Mouse (Mus musculus): ENCODE measurements around the gene Rnf19b. TPM values are rescaled to one million over a fixed set of nuclear protein-coding genes. Genes with fewer than 3 reads are reported as not detected.

Rnf19b gene
- polyA plus RNA-seq (2014; fragmentation: Illumina TruSeq; extraction: RNeasy Lipid Tissue Mini Kit (QIAGEN cat#74804); ENCODE audit: low read depth, low replicate concordance), result 11.2 TPM

DNA sequence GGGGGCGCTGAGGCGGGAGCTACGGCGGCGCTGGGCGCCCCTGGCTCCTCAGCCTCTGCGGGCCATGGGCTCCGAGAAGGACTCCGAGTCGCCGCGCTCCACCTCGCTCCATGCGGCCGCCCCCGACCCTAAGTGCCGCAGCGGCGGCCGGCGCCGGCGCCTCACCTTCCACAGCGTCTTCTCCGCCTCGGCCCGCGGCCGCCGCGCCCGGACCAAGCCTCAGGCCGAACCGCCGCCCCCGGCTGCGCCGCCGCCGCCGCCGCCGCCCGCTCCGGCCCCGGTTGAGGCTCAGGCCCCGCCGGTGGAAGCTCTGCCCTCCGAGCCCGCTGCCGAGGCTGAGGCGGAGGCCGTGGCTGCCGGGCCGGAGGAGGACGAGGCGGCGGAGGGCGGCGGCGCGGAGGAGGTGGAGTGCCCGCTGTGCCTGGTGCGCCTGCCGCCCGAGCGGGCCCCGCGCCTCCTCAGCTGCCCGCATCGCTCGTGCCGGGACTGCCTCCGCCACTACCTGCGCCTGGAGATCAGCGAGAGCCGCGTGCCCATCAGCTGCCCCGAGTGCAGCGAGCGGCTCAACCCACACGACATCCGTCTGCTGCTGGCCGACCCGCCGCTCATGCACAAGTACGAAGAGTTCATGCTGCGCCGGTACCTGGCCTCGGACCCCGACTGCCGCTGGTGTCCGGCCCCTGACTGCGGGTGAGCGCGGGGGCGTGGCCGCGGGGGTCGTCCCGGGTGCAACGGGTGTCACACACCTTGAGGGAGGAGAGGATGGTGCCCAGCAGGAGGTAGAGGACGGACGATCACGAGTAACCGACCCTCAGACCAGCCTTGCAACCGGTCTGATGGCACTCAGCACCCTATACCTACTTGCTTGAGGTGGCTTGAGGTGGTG lies at the start of gene Rnf19b:
TSS of gene Rnf19b (plus strand) at position 65 of the 886 bp plus-strand sequence.

DNA sequence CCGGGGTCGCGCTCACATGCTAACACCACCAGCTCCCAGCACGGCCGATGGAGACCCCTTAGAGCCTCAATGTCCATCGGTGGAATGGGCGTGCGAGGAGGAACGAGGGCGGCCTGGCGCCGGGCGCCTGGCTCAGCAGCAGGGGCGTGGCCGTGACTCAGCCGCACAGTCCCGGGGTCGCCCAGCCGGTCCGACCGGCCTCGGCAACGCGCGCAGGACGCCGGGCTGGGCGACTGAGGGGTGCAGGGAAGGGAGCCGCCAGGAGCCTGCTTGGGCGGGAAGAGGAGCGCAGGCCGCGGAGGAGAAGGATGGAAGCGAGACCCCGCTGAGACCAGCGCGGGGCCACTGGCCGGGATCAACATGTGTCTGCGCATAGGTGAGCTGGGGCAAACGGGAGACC lies 47.3 kb downstream of the Rnf19b start, which contains the start of gene Tmem54:
TSS of gene Tmem54 (plus strand) at position 193 of the 400 bp plus-strand sequence.

DNA sequence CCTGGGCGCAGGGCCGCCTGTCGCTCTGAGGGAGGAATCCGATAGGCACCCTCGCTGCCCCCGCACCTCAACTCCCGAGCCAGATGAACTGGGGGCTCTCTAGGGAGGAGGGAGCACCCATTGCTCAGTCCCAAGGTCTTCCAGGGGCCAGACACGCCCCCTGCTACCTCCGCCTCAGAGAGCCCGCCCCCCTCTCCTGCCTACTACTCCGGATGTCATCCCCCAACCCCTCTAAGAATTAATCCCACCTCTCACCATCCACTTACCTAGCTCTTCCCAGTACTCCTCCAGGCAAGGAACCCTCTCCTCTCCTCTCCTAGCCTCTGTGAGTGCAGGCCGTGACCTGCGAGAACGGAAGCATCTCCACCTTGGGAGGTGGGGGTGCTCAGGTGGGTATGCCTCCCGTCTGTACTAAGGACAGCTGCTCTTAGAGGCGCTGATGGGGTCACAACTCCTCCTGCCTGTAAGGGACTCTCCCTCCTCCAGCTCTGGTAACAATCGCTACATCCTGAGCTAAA lies 63.6 kb downstream of the Rnf19b start, which contains the start of gene Hpca:
TSS of gene Hpca (minus strand) at position 468 of the 518 bp plus-strand sequence.

Other genes with a start within 250 kb of the Rnf19b start
- gene Trim62, start 174.7 kb upstream of the Rnf19b start, polyA plus RNA-seq (2014; fragmentation: Illumina TruSeq; extraction: RNeasy Lipid Tissue Mini Kit (QIAGEN cat#74804); ENCODE audit: low read depth, low replicate concordance), result 0.26 TPM
- gene Azin2, start 95.8 kb upstream of the Rnf19b start, polyA plus RNA-seq (2014; fragmentation: Illumina TruSeq; extraction: RNeasy Lipid Tissue Mini Kit (QIAGEN cat#74804); ENCODE audit: low read depth, low replicate concordance), result not detected
- gene Ak2, start 66.3 kb upstream of the Rnf19b start, polyA plus RNA-seq (2014; fragmentation: Illumina TruSeq; extraction: RNeasy Lipid Tissue Mini Kit (QIAGEN cat#74804); ENCODE audit: low read depth, low replicate concordance), result 97.6 TPM
- gene Tmem54, start 47.3 kb downstream of the Rnf19b start, polyA plus RNA-seq (2014; fragmentation: Illumina TruSeq; extraction: RNeasy Lipid Tissue Mini Kit (QIAGEN cat#74804); ENCODE audit: low read depth, low replicate concordance), result not detected
- gene Hpca, start 63.8 kb downstream of the Rnf19b start, polyA plus RNA-seq (2014; fragmentation: Illumina TruSeq; extraction: RNeasy Lipid Tissue Mini Kit (QIAGEN cat#74804); ENCODE audit: low read depth, low replicate concordance), result not detected
- not detected for gene Fndc5, start 78.7 kb downstream of the Rnf19b start, polyA plus RNA-seq (2014; fragmentation: Illumina TruSeq; extraction: RNeasy Lipid Tissue Mini Kit (QIAGEN cat#74804); ENCODE audit: low read depth, low replicate concordance)
- gene S100pbp, start 131.5 kb downstream of the Rnf19b start, polyA plus RNA-seq (2014; fragmentation: Illumina TruSeq; extraction: RNeasy Lipid Tissue Mini Kit (QIAGEN cat#74804); ENCODE audit: low read depth, low replicate concordance), result 22.5 TPM
- gene Yars, start 131.5 kb downstream of the Rnf19b start, polyA plus RNA-seq (2014; fragmentation: Illumina TruSeq; extraction: RNeasy Lipid Tissue Mini Kit (QIAGEN cat#74804); ENCODE audit: low read depth, low replicate concordance), result 5.2 TPM
- gene C77080, start 203.1 kb downstream of the Rnf19b start, polyA plus RNA-seq (2014; fragmentation: Illumina TruSeq; extraction: RNeasy Lipid Tissue Mini Kit (QIAGEN cat#74804); ENCODE audit: low read depth, low replicate concordance), result 3.1 TPM
- not detected for gene Sync, start 229.3 kb downstream of the Rnf19b start, polyA plus RNA-seq (2014; fragmentation: Illumina TruSeq; extraction: RNeasy Lipid Tissue Mini Kit (QIAGEN cat#74804); ENCODE audit: low read depth, low replicate concordance)

Data from liver, adult 10 weeks (tissue).